Mouse (Mus musculus) lung, postnatal 0 days (tissue): Measurements from ENCODE around the gene Meiob.

Experiments used
- CTCF ChIP-seq: IDR thresholded peaks from 2 replicates; pipeline ENCODE4 v1.5.1; 2016; ENCODE audit warnings: antibody characterized with exemption, mild to moderate bottlenecking
- EP300 ChIP-seq: IDR thresholded peaks from 2 replicates; pipeline ENCODE4 v1.6.1; 2016; ENCODE audit warnings: antibody characterized with exemption, mild to moderate bottlenecking, control low read depth

GRCm38 (mm10) chr17:24775173-24775572 lies 28.9 kb upstream of the Meiob start:
- TF ChIP-seq CTCF (no peak), EP300 (no peak)
